In genomic region chr5:3802433-3803291, GRCm38 (mm10) we compare ENCODE assay signal across 8 mouse cellular contexts. TPM values are rescaled to one million over a fixed set of nuclear protein-coding genes. Genes with fewer than 3 reads are reported as not detected.
A peak's percentile ranks its signal among the peaks of the same experiment; 100 is the strongest.
DNase-seq lines count a peak whose midpoint lies in the region; ATAC-seq lines count a peak whose summit lies in the region.

Gene Ankib1 (minus strand): TSS chr5:3802925.
Gene Krit1 (plus strand): TSS chr5:3803184.

- ATAC-seq in hindbrain, embryonic 12.5 days (ENCODE audit: low FRiP score): peak; percentile 96

- DNase-seq in Muller cell, postnatal 12 days (ENCODE audit: inconsistent ontology term): peak; percentile 91
- DNase-seq in cerebellum, adult 9-11 months: peak; percentile 91
- peak; percentile 83 to 90 for DNase-seq in frontal cortex, postnatal 10 days (ENCODE audit: low spot score in 2 of 2)
- DNase-seq in layer of hippocampus, postnatal 25 days (ENCODE audit: extremely low spot score in 1 of 2, low spot score in 1 of 2): peak; percentile 85 to 88
- peak; percentile 90 for DNase-seq in lung, postnatal 25 days (ENCODE audit: low spot score)
- DNase-seq in retina, embryonic 14.5 days (ENCODE audit: low spot score): peak; percentile 91
- DNase-seq in thymus, postnatal 4 days: peak; percentile 92

- H3K27ac ChIP-seq in hindbrain, embryonic 12.5 days: peak within 1 kb of the TSS; percentile 96

- no peaks in the 10 kb centered on the region; the same call in 1 of the 2 replicates for H3K36me3 ChIP-seq in hindbrain, embryonic 12.5 days

- H3K27me3 ChIP-seq in hindbrain, embryonic 12.5 days: no peaks in the 10 kb centered on the region

- WGBS in hindbrain, embryonic 12.5 days: under 1% methylated on average over 105 of the region's 109 CpGs

- peak within 1 kb of the TSS; percentile 91 for H3K9ac ChIP-seq in hindbrain, embryonic 12.5 days

- peak within 1 kb of the TSS; percentile 89 for H3K4me2 ChIP-seq in hindbrain, embryonic 12.5 days (replicated peaks)

- H3K9me3 ChIP-seq in hindbrain, embryonic 12.5 days (replicated peaks): no peaks in the 10 kb centered on the region

- H3K4me3 ChIP-seq in hindbrain, embryonic 12.5 days: peak within 1 kb of the TSS; percentile 91

- peaks cover 13% of the 10 kb centered on the region for H3K4me1 ChIP-seq in hindbrain, embryonic 12.5 days

RNA-seq across cellular contexts. Expression of gene Ankib1, which starts in this region (rescaled TPM):
- 24.1 and 26.1 TPM in 2 replicates for polyA plus RNA-seq in hindbrain, embryonic 12.5 days (2016; fragmentation: Nextera tagmentation; extraction: Ambion mirVana)
- total RNA-seq in layer of hippocampus, postnatal 25 days (2021): 10 to 100 TPM; 82.0 to 92.3 TPM

RNA-seq across cellular contexts. Expression of gene Krit1, which starts in this region (rescaled TPM):
- polyA plus RNA-seq in hindbrain, embryonic 12.5 days (2016; fragmentation: Nextera tagmentation; extraction: Ambion mirVana): 75.2 and 80.2 TPM in 2 replicates
- total RNA-seq in layer of hippocampus, postnatal 25 days (2021): 10 to 100 TPM; 44.0 to 54.2 TPM

Comparison
In these comparisons a context has a peak if more than half of its experiments do, and no peak if none do; other contexts are left out.
1. Peak in every context shown above with its lines: DNase-seq, ATAC-seq, H3K4me3 ChIP-seq and H3K27ac ChIP-seq.